Mouse (Mus musculus) heart, adult 2 months (tissue): Measurements from ENCODE around the gene Dctpp1. TPM values are rescaled to one million over a fixed set of nuclear protein-coding genes. Genes with fewer than 3 reads are reported as not detected.

Source experiments
- DNase-seq, 2 experiments: peaks; one replicate each; pipeline ENCODE4 v3.0.0; 2021
- H3K27ac ChIP-seq: fragments of 200-600 bp; 2 replicates; pipeline ENCODE4 v1.8.1; 2022
- H3K27me3 ChIP-seq: fragments of 200-500 bp; 2 replicates; pipeline ENCODE4 v1.6.1; 2012; ENCODE audit warnings: mild to moderate bottlenecking, low read length, inconsistent platforms, mixed read lengths; ENCODE audit not compliant: control insufficient read depth, insufficient read depth
- H3K36me3 ChIP-seq: fragments of 200-500 bp; 2 replicates; pipeline ENCODE4 v1.6.1; 2012; ENCODE audit warnings: low read length, inconsistent platforms; ENCODE audit not compliant: control insufficient read depth, insufficient read depth
- H3K4me1 ChIP-seq: fragments of 200-500 bp; 2 replicates; pipeline ENCODE4 v1.6.1; 2011; ENCODE audit warnings: low read length; ENCODE audit not compliant: control insufficient read depth, insufficient read depth
- H3K4me3 ChIP-seq: fragments of 200-600 bp; 2 replicates; pipeline ENCODE4 v1.8.1; 2022
- H3K79me2 ChIP-seq: fragments of 200-500 bp; replicated peaks from 2 replicates; pipeline ENCODE4 v1.6.1; 2012; ENCODE audit warnings: mild to moderate bottlenecking, inconsistent platforms, low read length, moderate library complexity, mixed read lengths; ENCODE audit not compliant: control insufficient read depth, insufficient read depth
- H3K9ac ChIP-seq: fragments of 200-500 bp; 2 replicates; pipeline ENCODE4 v1.6.1; 2012; ENCODE audit warnings: low read depth, mild to moderate bottlenecking, control low read depth, inconsistent platforms, low read length, mixed read lengths
- CTCF ChIP-seq: fragments of 200-600 bp; IDR thresholded peaks from 2 replicates; pipeline ENCODE4 v1.8.1; 2022; ENCODE audit warnings: antibody characterized with exemption, mild to moderate bottlenecking, moderate library complexity
- EP300 ChIP-seq: fragments of 200-500 bp; IDR thresholded peaks from 2 replicates; pipeline ENCODE4 v1.6.1; 2011; ENCODE audit warnings: low read depth, low read length, control low read depth; ENCODE audit not compliant: insufficient read depth
- POLR2A ChIP-seq: fragments of 200-500 bp; IDR thresholded peaks from 2 replicates; pipeline ENCODE4 v1.6.1; 2011; ENCODE audit warnings: mild to moderate bottlenecking, low read depth, low read length, control low read depth; ENCODE audit not compliant: insufficient read depth
- WGBS: fragments of 180-500 bp; shearing (Covaris S2); methylation state at CpG from one replicate; pipeline ENCODE4 v1.1.7; 2018; 5-methylcytosine and 5-hydroxymethylcytosine counted together
- intact Hi-C: fragments of 180-260 bp; cut with DNase I; formaldehyde crosslinking; loops from one replicate; pipeline ENCODE4 v1.15.1; 2025
- polyA plus RNA-seq: library from polyadenylated mRNA; depleted of rRNA; stranded (reverse); fragments of >200 nt; gene quantifications from 2 replicates; pipeline ENCODE4 v1.2.3, GENCODE M21; 2012
- total RNA-seq, 2 experiments: library from RNA; stranded (reverse); gene quantifications; 2 replicates each; pipeline ENCODE4 v1.2.3; 2021

Gene Dctpp1
- total and polyA plus RNA-seq, 3 experiments, result 38.7 to 46.6 (median 44.6) TPM

- Histone ChIP-seq H3K4me3 (no peak overlapping the region), H3K27ac (no peak overlapping the region), H3K36me3 (no peaks in the 10 kb centered on the region), H3K79me2 (no peaks in the 10 kb centered on the region), H3K9ac (no peak overlapping the region), H3K27me3 (no peaks in the 10 kb centered on the region), H3K4me1 (no peaks in the 10 kb centered on the region)
- intact Hi-C loops, result no loop called here
- TF ChIP-seq POLR2A, result no peak
- no peak for TF ChIP-seq CTCF
- TF ChIP-seq EP300, result no peak
- 87% methylated on average over 5 of the region's 5 CpGs for WGBS
- DNase-seq, result no peak
These were observed 36.5 kb upstream of the Dctpp1 start for GRCm38 (mm10) chr7:127296786-127297555.

- Histone ChIP-seq H3K79me2 (no peaks in the 10 kb centered on the region), H3K4me3 (no peak within 1 kb of the TSS), H3K27me3 (no peaks in the 10 kb centered on the region), H3K27ac (no peak within 1 kb of the TSS), H3K9ac (no peak within 1 kb of the TSS), H3K36me3 (no peaks in the 10 kb centered on the region), H3K4me1 (no peaks in the 10 kb centered on the region)
- DNase-seq, result peak in 1 of 2 experiments; percentile 31
- WGBS, result 68% methylated on average over 11 of the region's 11 CpGs
- intact Hi-C loops, result no loop called here
- TF ChIP-seq CTCF (no peak), POLR2A (no peak), EP300 (no peak)
These were observed 35.6 kb upstream of the Dctpp1 start, which contains the start of gene Itgal for GRCm38 (mm10) chr7:127296098-127296497. TSS of gene Itgal (plus strand) at chr7:127296260.

- Histone ChIP-seq H3K27ac (no peak overlapping the region), H3K79me2 (no peaks in the 10 kb centered on the region), H3K4me3 (no peak overlapping the region), H3K4me1 (no peaks in the 10 kb centered on the region), H3K9ac (no peak overlapping the region), H3K36me3 (no peaks in the 10 kb centered on the region), H3K27me3 (no peaks in the 10 kb centered on the region)
- TF ChIP-seq EP300, result no peak
- no peak for TF ChIP-seq POLR2A
- DNase-seq, result no peak
- 69% methylated on average over 8 of the region's 8 CpGs for WGBS
- intact Hi-C loops, result no loop called here
These were observed 29.6 kb upstream of the Dctpp1 start for GRCm38 (mm10) chr7:127290142-127290541.

- Histone ChIP-seq H3K36me3 (no peaks in the 10 kb centered on the region), H3K9ac (no peak overlapping the region), H3K4me3 (no peak overlapping the region), H3K79me2 (no peaks in the 10 kb centered on the region), H3K4me1 (no peaks in the 10 kb centered on the region), H3K27me3 (no peaks in the 10 kb centered on the region), H3K27ac (no peak overlapping the region)
- intact Hi-C loops, result no loop called here
- DNase-seq, result no peak
- WGBS, result 61% methylated on average over 2 of the region's 2 CpGs
- TF ChIP-seq POLR2A (no peak), EP300 (no peak), CTCF (no peak)
These were observed 28.8 kb upstream of the Dctpp1 start for GRCm38 (mm10) chr7:127289306-127289705.

GRCm38 (mm10) chr7:127287940-127288339 lies 27.4 kb upstream of the Dctpp1 start:
- no peaks in the 10 kb centered on the region for H3K79me2 ChIP-seq
- H3K4me1 ChIP-seq, result no peaks in the 10 kb centered on the region
- intact Hi-C loops, result no loop called here
- H3K4me3 ChIP-seq, result no peak overlapping the region
- no peak for TF ChIP-seq EP300
- TF ChIP-seq CTCF, result no peak
- no peak for TF ChIP-seq POLR2A
- 75% methylated on average over 1 of the region's 1 CpGs for WGBS
- H3K9ac ChIP-seq, result no peak overlapping the region
- DNase-seq, result no peak
- no peaks in the 10 kb centered on the region for H3K36me3 ChIP-seq
- H3K27me3 ChIP-seq, result no peaks in the 10 kb centered on the region
- H3K27ac ChIP-seq, result no peak overlapping the region

GRCm38 (mm10) chr7:127285154-127285553 lies 24.6 kb upstream of the Dctpp1 start:
- Histone ChIP-seq H3K27me3 (no peaks in the 10 kb centered on the region), H3K4me1 (no peaks in the 10 kb centered on the region; the same call in 1 of the 2 replicates), H3K79me2 (no peaks in the 10 kb centered on the region), H3K9ac (no peak overlapping the region), H3K36me3 (no peaks in the 10 kb centered on the region), H3K4me3 (no peak overlapping the region), H3K27ac (no peak overlapping the region)
- no peak for DNase-seq
- no peak for TF ChIP-seq EP300
- TF ChIP-seq POLR2A, result no peak
- no peak for TF ChIP-seq CTCF
- WGBS, result 65% methylated on average over 9 of the region's 10 CpGs
- intact Hi-C loops, result no loop called here
